Mouse (Mus musculus) adrenal gland, adult 10 weeks (tissue): ENCODE results near the gene Paqr7. TPM values are rescaled to one million over a fixed set of nuclear protein-coding genes. Genes with fewer than 3 reads are reported as not detected.

ENCODE experiments used
- polyA plus RNA-seq: library from polyadenylated mRNA; stranded (reverse); fragments of 350-450 nt; fragmentation: Illumina TruSeq; extraction: RNeasy Lipid Tissue Mini Kit (QIAGEN cat#74804); gene quantifications from one replicate; pipeline ENCODE4 v1.2.3, GENCODE M21; 2014; ENCODE audit warnings: low read depth, low replicate concordance

Paqr7 gene
- 21.2 TPM for polyA plus RNA-seq

DNA sequence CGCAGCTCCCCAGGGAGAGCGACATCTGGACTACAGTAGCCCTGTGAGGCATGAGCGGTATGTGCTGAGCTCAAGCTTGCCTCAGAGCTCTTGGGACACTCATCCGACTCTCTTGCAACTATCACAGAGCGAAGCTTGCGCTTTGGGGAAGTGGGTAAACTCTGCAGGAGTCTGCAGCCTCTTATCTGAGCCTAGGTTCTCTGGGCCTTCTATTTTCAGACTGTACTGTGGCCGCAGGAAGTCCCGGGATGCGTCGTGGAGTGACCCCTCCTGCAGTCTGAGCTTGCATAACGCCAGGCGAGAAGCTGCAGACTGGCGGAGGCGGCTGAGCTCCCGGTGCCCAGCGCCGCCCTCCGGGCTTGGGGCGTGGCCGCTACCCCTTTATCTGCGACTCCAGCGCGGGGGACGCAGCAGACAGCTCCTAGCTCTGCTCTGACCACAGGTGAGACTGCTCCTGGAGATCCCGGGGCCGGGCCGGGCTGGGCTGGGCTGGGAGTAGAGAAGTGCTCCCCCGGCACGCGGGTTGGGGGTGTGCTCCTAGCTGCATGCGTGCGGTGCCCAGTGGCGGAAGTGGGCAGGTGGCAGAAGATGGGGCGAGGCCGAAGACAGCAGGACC is at the start of gene Paqr7:
Gene Paqr7, plus strand, starts transcription at position 103 of the 616 bp plus-strand sequence.

DNA sequence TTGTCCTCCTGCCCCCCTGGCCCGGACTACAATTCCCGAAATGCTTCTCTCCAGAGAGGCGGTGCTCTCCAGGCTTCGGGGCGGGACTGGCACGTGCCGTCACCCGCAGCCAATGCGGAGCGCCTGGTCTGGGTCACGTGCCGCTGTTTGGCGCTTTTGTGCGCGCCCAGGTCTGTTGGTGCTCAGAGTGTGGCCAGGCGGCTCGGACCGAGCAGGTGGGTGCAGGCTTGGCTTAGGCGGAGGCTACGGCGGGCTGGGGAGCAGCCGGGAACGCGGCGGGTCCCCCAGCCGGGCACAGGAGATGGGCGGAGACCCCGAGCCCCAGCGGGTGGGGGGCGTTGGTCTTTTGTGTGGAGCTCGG is 28.3 kb upstream of the Paqr7 start, which contains the start of gene Stmn1:
Gene Stmn1, plus strand, starts transcription at position 106 of the 361 bp plus-strand sequence.

DNA sequence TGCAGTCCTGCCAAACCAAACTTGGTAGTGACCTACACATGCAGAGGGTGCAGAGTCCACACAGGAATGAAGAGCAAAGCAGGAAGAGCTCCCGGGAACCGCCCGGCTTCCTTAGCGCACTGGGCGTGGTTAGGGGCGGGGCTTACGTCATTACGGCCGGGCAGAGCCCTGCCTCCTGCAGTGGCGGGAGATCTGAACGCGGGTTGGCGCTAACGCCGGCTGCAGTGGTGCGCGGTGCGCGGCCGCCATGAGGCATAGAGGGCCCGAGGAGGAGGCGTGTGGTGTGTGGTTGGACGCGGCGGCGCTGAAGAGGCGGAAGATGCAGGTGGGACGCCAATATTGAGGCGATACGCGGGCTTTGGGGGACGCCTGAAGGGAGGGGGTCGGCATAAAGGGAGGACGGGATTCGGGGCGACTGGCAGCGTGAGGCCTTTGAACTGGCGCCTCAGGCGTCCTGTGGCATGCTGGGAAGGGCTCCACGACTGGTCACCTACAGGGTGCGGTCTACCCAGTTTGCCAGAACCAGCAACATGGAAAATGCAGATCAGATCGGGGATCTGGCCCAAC is 14.4 kb downstream of the Paqr7 start, which contains the start of gene Aunip:
Gene Aunip, plus strand, starts transcription at position 155 of the 567 bp plus-strand sequence.

DNA sequence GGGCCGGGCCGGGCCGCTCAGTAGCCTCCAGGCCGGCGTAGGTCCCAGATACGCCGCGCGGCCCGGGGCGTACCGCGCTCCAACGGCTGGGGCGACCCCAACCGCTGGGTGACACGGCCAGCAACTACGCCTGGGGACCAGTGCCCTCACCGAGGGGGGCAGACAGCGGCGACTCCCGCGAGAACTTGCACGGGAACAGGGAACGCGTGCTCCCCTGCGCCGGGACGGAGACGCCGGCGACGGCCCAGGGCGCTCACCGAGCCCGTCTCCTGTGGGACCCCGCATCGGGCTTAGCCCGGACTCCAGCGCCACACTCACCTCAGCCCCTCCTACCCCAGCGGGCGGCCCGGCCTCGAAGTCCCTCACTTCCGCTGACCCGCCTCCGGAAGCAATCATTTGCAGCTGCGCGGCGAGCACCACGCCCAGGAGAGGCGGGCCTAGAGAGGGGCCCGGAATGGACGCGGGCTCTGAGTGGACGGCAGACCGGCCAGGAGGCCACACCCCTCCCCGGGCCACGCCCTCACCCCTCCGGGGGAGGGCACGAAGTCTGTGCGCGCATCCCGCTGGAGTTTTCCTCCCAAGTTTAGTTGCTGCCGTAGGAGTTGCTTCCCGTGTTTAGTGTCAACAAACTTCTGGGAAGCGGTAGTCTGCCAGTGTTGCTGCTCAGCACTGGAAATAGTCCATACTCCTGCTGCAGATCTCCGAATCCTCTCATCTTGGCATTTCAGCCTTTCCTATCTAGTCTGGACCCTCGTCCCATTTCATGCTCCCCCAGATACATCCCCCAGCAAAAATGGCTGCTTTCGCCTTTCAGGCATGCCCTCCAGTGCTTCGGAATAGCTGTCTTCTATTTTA is 38.7 kb downstream of the Paqr7 start, which contains the start of gene Mtfr1l:
Gene Mtfr1l, minus strand, starts transcription at position 456 of the 855 bp plus-strand sequence.

DNA sequence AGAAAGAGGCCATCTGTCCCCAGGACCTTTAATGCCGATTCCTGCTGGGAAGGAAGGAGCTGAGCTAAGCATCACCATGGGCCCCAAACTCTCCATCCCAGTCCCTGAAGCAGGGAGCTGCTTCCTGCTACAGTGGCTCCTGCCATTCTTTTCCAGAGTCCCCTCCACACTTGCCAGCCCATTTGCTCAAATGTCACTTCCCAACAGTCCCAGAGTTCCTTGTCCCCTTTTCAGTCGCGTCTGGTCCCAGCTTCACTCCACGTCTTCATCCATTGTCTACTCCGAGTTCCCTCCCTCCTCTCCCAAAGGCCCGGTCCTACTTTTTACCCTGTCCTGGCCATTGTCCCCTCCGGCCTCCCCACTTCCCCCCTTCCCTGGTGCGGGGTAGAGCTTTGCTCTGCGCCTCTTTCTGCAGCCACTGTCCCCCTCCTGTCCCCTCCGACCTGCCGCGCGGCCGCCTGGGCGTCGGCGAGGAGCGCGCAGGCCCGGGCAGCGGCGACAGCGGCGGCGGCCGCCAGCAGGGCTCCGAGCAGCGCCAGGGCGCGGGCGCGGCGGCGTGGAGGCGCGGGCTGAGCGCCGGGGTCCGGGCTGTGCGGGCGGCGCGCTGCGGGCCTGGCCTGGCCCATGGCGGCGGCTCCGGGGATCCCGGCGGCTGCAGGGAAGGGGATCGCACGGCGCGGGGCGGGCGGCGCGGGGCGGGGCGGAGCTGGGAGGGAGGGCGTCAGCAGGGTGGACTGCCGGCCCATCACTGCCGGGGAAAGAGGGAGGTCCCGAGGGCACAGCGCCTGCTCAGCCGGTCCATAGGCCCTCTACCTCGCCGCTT is 55.2 kb downstream of the Paqr7 start, which contains the start of gene Selenon:
Gene Selenon, minus strand, starts transcription at position 673 of the 823 bp plus-strand sequence.

Other genes with a start within 250 kb of the Paqr7 start
- gene Gm30191, start 249.8 kb upstream of the Paqr7 start, polyA plus RNA-seq, result not detected
- not detected for gene Grrp1, start 242.6 kb upstream of the Paqr7 start, polyA plus RNA-seq
- 23.7 TPM for gene Pdik1l, start 208.8 kb upstream of the Paqr7 start, polyA plus RNA-seq
- not detected for gene Trim63, start 181.6 kb upstream of the Paqr7 start, polyA plus RNA-seq
- 20.3 TPM for gene Slc30a2, start 153.5 kb upstream of the Paqr7 start, polyA plus RNA-seq
- 0.41 TPM for gene Extl1, start 112.8 kb upstream of the Paqr7 start, polyA plus RNA-seq
- 6.1 TPM for gene Pafah2, start 100.4 kb upstream of the Paqr7 start, polyA plus RNA-seq
- gene Stmn1, start 28.4 kb upstream of the Paqr7 start, polyA plus RNA-seq, result 34.7 TPM
- gene Aunip, start 14.3 kb downstream of the Paqr7 start, polyA plus RNA-seq, result 0.64 TPM
- gene Mtfr1l, start 38.7 kb downstream of the Paqr7 start, polyA plus RNA-seq, result 62.9 TPM
- 4.4 TPM for gene Selenon, start 55.5 kb downstream of the Paqr7 start, polyA plus RNA-seq
- gene Man1c1, start 207.6 kb downstream of the Paqr7 start, polyA plus RNA-seq, result 11.4 TPM